Mouse (Mus musculus): Measurements from ENCODE around the gene Txnl4b. TPM values are rescaled to one million over a fixed set of nuclear protein-coding genes. Genes with fewer than 3 reads are reported as not detected.

Txnl4b gene
- polyA plus RNA-seq (2017; shearing (Covaris generic)) = 6.0 TPM

DNA sequence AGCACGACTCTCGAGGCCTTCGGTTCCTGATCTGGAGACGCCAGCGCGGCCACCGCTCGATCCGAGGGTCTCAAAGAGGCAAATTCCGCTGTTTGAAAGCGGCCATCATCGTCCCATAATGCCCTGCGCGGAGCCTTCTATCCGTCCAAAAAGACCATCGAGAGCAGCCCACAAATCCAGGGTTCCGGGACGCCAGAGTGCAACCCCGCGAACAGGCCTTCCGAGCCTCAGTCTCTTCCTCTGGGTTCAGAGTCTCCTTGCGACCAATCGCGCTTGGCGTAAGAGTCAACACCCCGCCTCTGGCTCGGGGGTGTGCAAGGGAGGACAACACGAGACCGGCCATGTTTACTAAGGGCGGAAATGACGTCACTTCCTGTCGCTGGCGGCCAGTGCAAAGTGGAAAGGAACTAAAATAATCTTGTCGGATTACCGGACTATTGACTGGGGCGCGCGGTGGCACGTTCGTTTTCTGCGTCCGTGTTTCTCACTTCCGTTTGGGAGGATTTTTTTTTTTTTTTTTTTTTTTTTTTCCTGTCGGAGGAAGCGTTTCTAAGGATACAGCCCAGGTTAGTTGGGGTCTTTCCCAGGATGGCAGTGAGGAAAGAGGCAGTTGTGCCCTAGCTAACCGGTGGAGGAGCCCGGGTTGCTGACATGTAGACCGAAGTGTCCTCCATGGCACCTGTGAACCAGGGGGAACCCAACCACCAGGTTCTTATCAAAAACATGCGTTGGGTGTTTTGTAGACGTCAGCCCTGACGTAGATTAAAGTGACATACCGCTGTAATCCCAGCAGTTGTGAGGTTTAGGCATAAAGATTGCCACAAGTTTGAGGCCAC, at the start of gene Txnl4b, which contains the start of gene Dhx38:
Gene Txnl4b (plus strand): TSS at position 395 of the 836 bp plus-strand sequence.
Gene Dhx38 (minus strand): TSS at position 364 of the 836 bp plus-strand sequence.

GRCm38 (mm10) chr8:109578900-109579301, 13.2 kb downstream of the Txnl4b start, which contains the start of gene Hp:
TSS of gene Hp (minus strand) at chr8:109579172.

DNA sequence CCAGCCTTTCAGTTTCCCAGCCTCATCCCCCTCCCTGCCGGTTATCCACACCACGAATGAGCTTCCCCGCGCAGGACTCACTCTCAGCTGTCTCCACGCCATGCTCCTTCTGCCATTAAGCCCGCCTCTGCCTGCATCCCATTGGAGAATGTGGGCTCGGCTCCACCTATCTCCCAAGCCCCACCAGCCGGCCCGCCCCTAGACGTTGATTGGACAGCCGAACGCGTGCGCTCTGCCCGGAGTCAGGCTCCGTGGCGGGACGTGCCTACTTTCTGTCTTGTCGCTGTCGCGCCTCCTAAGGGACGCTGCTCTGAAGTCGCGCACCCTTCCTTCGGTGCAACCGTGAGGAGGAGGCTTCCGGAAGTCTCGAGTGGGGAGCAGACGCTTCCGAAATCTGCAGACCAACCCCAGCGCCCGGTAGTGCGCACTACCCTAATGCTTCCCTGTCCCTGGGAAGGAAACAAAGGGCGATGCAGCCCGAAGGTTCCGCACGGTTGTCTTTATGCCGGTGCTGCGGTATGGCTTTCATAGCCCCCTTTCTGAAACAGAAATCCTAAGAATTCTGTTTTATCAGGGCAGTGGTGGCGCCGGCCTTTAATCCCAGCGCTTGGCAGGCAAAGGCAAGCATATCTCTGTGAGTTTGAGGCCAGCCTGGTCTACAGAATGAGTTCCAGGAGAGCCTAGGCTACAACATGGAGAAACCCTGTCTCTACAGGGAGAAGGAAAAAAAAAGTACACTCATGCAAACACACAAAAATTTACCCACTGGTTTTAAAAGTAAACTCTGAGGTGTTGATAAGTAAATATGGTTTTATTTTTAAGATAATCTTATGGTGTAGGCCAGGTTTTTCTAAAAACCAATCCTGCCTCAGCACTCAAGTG, 42.8 kb downstream of the Txnl4b start, which contains the start of gene Dhodh:
Gene Dhodh (minus strand): TSS at position 403 of the 882 bp plus-strand sequence.

GRCm38 (mm10) chr8:109614243-109615210, 48.8 kb downstream of the Txnl4b start, which contains the start of gene Pkd1l3:
TSS of gene Pkd1l3 (plus strand) at chr8:109614517.

Other genes starting within 250 kb of the Txnl4b start
- not detected for gene Pmfbp1, start 71.9 kb upstream of the Txnl4b start, polyA plus RNA-seq (2017; shearing (Covaris generic))
- 33.3 TPM for gene Dhx38, start within 50 bp of the Txnl4b start, polyA plus RNA-seq (2017; shearing (Covaris generic))
- gene Hp, start 13.3 kb downstream of the Txnl4b start, polyA plus RNA-seq (2017; shearing (Covaris generic)) = not detected
- gene Dhodh, start 42.8 kb downstream of the Txnl4b start, polyA plus RNA-seq (2017; shearing (Covaris generic)) = 39.2 TPM
- 1.2 TPM for gene Pkd1l3, start 48.6 kb downstream of the Txnl4b start, polyA plus RNA-seq (2017; shearing (Covaris generic))
- 140 TPM for gene Ist1, start 127.4 kb downstream of the Txnl4b start, polyA plus RNA-seq (2017; shearing (Covaris generic))
- gene Zfp821, start 139.7 kb downstream of the Txnl4b start, polyA plus RNA-seq (2017; shearing (Covaris generic)) = 12.9 TPM
- gene Atxn1l, start 171.8 kb downstream of the Txnl4b start, polyA plus RNA-seq (2017; shearing (Covaris generic)) = 2.5 TPM
- gene Ap1g1, start 212.7 kb downstream of the Txnl4b start, polyA plus RNA-seq (2017; shearing (Covaris generic)) = 58.8 TPM